Mouse (Mus musculus) liver, embryonic 13.5 days (tissue): ENCODE data around the gene Gnl3. TPM values are rescaled to one million over a fixed set of nuclear protein-coding genes. Genes with fewer than 3 reads are reported as not detected.

Experiments
- ATAC-seq: fragments of 200-750 bp; cut with Nextera tagmentation; 2 replicates; pipeline ENCODE4 v1.8.0; 2017; ENCODE audit warnings: low read depth, mild to moderate bottlenecking, moderate number of reproducible peaks, moderate library complexity
- DNase-seq: peaks from one replicate; pipeline ENCODE4 v3.0.0; 2022
- H3K27ac ChIP-seq: fragments of 300-500 bp; sonication (generic); 2 replicates; pipeline ENCODE4 v1.5.1; 2015; ENCODE audit warnings: moderate library complexity, mild to moderate bottlenecking, inconsistent platforms
- H3K27me3 ChIP-seq: fragments of 300-500 bp; sonication (generic); 2 replicates; pipeline ENCODE4 v1.6.1; 2015; ENCODE audit warnings: mild to moderate bottlenecking, inconsistent platforms
- H3K36me3 ChIP-seq: fragments of 300-500 bp; sonication (generic); 2 replicates; pipeline ENCODE4 v1.6.1; 2015; ENCODE audit warnings: mild to moderate bottlenecking, inconsistent platforms
- H3K4me1 ChIP-seq: fragments of 300-500 bp; sonication (generic); replicated peaks from 2 replicates; pipeline ENCODE4 v1.6.1; 2015; ENCODE audit warnings: inconsistent platforms
- H3K4me2 ChIP-seq: fragments of 300-500 bp; sonication (generic); 2 replicates; pipeline ENCODE4 v1.6.1; 2015; ENCODE audit warnings: inconsistent platforms, mild to moderate bottlenecking, moderate library complexity
- H3K4me3 ChIP-seq: fragments of 300-500 bp; sonication (generic); replicated peaks from 2 replicates; pipeline ENCODE4 v1.5.1; 2015; ENCODE audit warnings: mild to moderate bottlenecking, inconsistent platforms
- H3K9ac ChIP-seq: fragments of 300-500 bp; sonication (generic); 2 replicates; pipeline ENCODE4 v1.6.1; 2015; ENCODE audit warnings: mild to moderate bottlenecking, inconsistent platforms
- H3K9me3 ChIP-seq: fragments of 300-500 bp; sonication (generic); replicated peaks from 2 replicates; pipeline ENCODE4 v1.6.1; 2016; ENCODE audit warnings: inconsistent platforms
- WGBS: fragments of 180-500 bp; shearing (Covaris S2); methylation state at CpG from one replicate; pipeline ENCODE4 v1.1.7; 2015; ENCODE audit not compliant: insufficient replicate concordance; 5-methylcytosine and 5-hydroxymethylcytosine counted together
- polyA plus RNA-seq: library from polyadenylated mRNA; unstranded; fragments of >200 nt; fragmentation: Nextera tagmentation; extraction: Ambion mirVana; gene quantifications from 2 replicates; pipeline ENCODE4 v1.2.1, GENCODE M21; 2015

Gnl3 gene
- 133 and 159 TPM in 2 replicates for polyA plus RNA-seq

DNA sequence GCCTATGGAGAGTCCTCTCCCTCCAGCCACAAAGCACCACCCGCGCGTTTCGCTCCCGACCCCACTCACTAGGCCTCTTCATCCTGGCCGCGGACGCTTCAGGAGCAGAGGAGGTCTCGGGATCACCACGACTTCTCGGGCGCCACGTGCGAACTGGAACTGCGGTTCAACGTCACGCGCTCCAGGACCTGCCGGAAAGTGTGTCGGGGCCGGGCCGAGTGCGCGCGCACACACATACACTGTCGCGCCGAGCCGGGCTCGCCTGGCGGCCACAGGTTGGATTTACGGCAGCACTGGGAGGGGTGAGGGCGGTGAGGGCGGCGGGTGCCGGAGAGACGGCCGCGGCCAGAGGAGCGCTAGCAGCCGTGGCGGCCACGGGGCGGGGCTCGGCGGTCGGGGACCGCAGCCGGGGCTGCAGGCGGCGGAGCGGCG, at the start of gene Gnl3, which contains the start of gene Pbrm1:
Gnl3 (minus strand) TSS at position 293 of the 432 bp plus-strand sequence.
Pbrm1 (plus strand) TSS at position 279 of the 432 bp plus-strand sequence.
- under 1% methylated on average over 38 of the region's 53 CpGs for WGBS
- Histone ChIP-seq H3K9me3 (no peaks in the 10 kb centered on the region), H3K4me3 (peak within 1 kb of the TSS; percentile 85), H3K4me1 (peaks cover 63% of the 10 kb centered on the region), H3K36me3 (peaks cover 52% of the 10 kb centered on the region), H3K9ac (peak within 1 kb of the TSS; percentile 91), H3K27me3 (no peaks in the 10 kb centered on the region), H3K4me2 (peak within 1 kb of the TSS; percentile 96), H3K27ac (peak within 1 kb of the TSS; percentile 97)
- DNase-seq = peak; percentile 96
- peak; percentile 84 for ATAC-seq

- no peaks in the 10 kb centered on the region for H3K27me3 ChIP-seq
- DNase-seq = no peak
- H3K4me3 ChIP-seq = no peak overlapping the region
- 50% methylated on average over 1 of the region's 1 CpGs for WGBS
- no peaks in the 10 kb centered on the region for H3K4me1 ChIP-seq
- peaks cover 77% of the 10 kb centered on the region for H3K36me3 ChIP-seq
- H3K9me3 ChIP-seq = no peaks in the 10 kb centered on the region
- H3K9ac ChIP-seq = no peak overlapping the region
- H3K27ac ChIP-seq = peak overlapping the region; percentile 4; the same call in 1 of the 2 replicates
- no peak overlapping the region for H3K4me2 ChIP-seq
- no peak for ATAC-seq
Measured at GRCm38 (mm10) chr14:31062277-31062676, 43.3 kb upstream of the Gnl3 start.

DNA sequence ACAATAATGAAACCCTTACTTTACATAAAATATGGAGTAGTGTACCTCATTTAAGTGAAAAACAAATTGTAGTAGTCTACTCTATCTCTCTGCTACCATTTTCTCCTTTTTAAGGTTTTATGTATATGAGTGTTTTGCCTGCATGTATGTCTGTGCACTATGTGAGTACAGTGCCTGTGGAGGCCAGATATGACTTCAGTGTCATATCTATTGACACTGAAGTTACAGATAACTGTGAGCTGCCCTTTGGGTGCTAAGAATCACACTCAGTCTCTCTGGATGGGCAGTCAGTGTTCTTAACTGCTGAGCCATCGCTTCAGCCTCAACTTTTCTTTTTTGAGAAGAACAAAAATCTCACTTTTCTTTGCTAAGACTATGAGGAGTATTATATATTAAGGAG, 26.9 kb upstream of the Gnl3 start:
- peak overlapping the region; percentile 45; the same call in 1 of the 2 replicates for H3K4me2 ChIP-seq
- 31% methylated on average over 1 of the region's 1 CpGs for WGBS

DNA sequence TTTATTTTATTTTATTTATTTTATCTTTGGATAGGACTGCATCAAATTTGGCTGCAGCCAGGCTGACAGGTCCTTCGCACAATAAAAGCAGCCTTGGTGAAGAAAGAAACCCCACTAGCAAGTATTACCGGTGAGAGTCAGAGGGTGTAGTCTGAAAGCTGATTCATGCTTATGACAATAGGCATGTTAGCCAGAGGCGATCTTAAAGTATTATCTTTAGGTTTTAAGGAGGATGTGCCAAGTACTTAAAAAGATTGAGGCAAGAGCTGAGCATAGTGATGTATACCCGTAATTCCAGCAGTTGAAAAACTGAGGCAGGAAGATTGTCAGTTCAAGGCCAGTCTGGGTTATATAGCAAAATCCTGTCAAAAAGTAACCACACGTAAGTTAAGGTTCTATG, 26.3 kb upstream of the Gnl3 start:
- Histone ChIP-seq H3K9ac (peak overlapping the region; percentile 57; the same call in 1 of the 2 replicates), H3K27ac (peak overlapping the region; percentile 91), H3K9me3 (no peaks in the 10 kb centered on the region), H3K4me1 (peaks cover 27% of the 10 kb centered on the region), H3K27me3 (no peaks in the 10 kb centered on the region), H3K4me2 (peak overlapping the region; percentile 39), H3K4me3 (no peak overlapping the region), H3K36me3 (peaks cover 57% of the 10 kb centered on the region)
- DNase-seq = no peak
- ATAC-seq = peak; percentile 47
- 57% methylated on average over 5 of the region's 5 CpGs for WGBS

More for the DNA sequence above, 26.9 kb upstream of the Gnl3 start:
- Histone ChIP-seq H3K27me3 (no peaks in the 10 kb centered on the region), H3K27ac (peak overlapping the region; percentile 91), H3K36me3 (peaks cover 60% of the 10 kb centered on the region), H3K9me3 (no peaks in the 10 kb centered on the region), H3K9ac (no peak overlapping the region), H3K4me1 (peaks cover 27% of the 10 kb centered on the region), H3K4me3 (no peak overlapping the region)
- peak; percentile 100 for ATAC-seq
- DNase-seq = peak; percentile 72

- Histone ChIP-seq H3K4me2 (no peak overlapping the region), H3K4me1 (peaks cover 29% of the 10 kb centered on the region)
Measured at GRCm38 (mm10) chr14:31025785-31026184, 6.8 kb upstream of the Gnl3 start.

GRCm38 (mm10) chr14:31022579-31022978, 3.6 kb upstream of the Gnl3 start:
- Histone ChIP-seq H3K27ac (peak overlapping the region; percentile 47), H3K4me3 (no peak overlapping the region), H3K9me3 (no peaks in the 10 kb centered on the region), H3K27me3 (no peaks in the 10 kb centered on the region), H3K9ac (no peak overlapping the region), H3K4me1 (peaks cover 50% of the 10 kb centered on the region), H3K4me2 (no peak overlapping the region), H3K36me3 (peaks cover 48% of the 10 kb centered on the region)
- WGBS = 55% methylated on average over 1 of the region's 1 CpGs
- DNase-seq (no peak), ATAC-seq (no peak)

More at GRCm38 (mm10) chr14:31025785-31026184, 6.8 kb upstream of the Gnl3 start:
- 70% methylated on average over 3 of the region's 3 CpGs for WGBS
- H3K9me3 ChIP-seq = no peaks in the 10 kb centered on the region
- ATAC-seq (no peak), DNase-seq (peak; percentile 23)
- H3K27ac ChIP-seq = no peak overlapping the region
- H3K27me3 ChIP-seq = no peaks in the 10 kb centered on the region
- H3K9ac ChIP-seq = no peak overlapping the region
- peaks cover 73% of the 10 kb centered on the region for H3K36me3 ChIP-seq
- H3K4me3 ChIP-seq = no peak overlapping the region

DNA sequence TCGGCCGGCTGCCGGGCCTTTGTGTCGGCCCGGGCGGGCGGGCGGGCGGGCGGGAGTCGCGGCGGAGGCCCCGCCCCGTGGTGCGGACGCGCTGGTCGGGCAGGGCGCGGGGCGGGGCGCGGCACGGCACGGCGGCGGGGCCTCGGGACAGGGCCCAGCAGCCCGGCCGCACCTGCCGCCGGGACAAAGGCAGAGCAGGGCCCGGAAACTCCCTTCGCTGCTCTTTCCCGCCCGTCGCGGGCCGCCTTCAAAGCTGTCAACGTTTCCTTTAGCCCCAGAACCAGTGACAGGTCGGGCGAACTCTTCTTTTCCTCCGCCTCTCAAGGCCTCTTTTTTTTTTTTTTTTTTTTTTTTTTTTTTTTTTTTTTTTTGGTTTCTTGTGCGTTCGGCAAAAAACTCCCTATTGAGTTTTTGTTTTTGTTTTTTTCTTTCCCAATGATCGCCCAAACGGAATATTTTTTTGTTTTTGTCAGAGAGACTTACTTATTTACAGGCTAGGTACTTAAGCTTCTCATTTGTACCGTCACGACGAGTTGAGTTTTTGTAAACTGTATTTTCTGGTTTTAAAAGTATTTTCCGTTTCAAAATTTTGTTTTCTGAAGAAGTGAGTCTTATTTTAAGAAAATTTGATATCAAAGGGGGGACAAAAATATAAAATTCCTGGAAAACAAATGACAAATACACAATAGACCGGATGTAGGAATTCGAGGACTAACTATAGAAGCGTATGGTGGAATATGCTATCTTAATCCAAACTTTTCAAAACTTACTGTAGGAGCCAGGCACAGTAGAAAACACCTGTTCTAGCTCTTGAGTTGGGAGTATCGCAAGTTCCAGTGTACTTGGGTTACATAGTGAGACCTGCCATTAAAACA, 616 bp upstream of the Gnl3 start:
- Histone ChIP-seq H3K27me3 (no peaks in the 10 kb centered on the region), H3K9ac (peak overlapping the region; percentile 91), H3K36me3 (peaks cover 50% of the 10 kb centered on the region), H3K4me2 (peak overlapping the region; percentile 96), H3K9me3 (no peaks in the 10 kb centered on the region), H3K27ac (peak overlapping the region; percentile 97), H3K4me3 (peak overlapping the region; percentile 85), H3K4me1 (peaks cover 68% of the 10 kb centered on the region)
- WGBS = 3% methylated on average over 38 of the region's 56 CpGs
- DNase-seq (peak; percentile 80), ATAC-seq (peak; percentile 93)

GRCm38 (mm10) chr14:31017854-31018253, 1.1 kb downstream of the Gnl3 start:
- ATAC-seq (no peak), DNase-seq (peak; percentile 32)
- WGBS = 0% methylated on average over 2 of the region's 2 CpGs
- H3K9ac ChIP-seq = peak overlapping the region; percentile 91
- peak overlapping the region; percentile 97 for H3K27ac ChIP-seq
- peaks cover 57% of the 10 kb centered on the region for H3K36me3 ChIP-seq
- H3K4me1 ChIP-seq = peaks cover 59% of the 10 kb centered on the region
- H3K4me2 ChIP-seq = peak overlapping the region; percentile 96
- H3K27me3 ChIP-seq = no peaks in the 10 kb centered on the region
- no peaks in the 10 kb centered on the region for H3K9me3 ChIP-seq
- peak overlapping the region; percentile 85 for H3K4me3 ChIP-seq

DNA sequence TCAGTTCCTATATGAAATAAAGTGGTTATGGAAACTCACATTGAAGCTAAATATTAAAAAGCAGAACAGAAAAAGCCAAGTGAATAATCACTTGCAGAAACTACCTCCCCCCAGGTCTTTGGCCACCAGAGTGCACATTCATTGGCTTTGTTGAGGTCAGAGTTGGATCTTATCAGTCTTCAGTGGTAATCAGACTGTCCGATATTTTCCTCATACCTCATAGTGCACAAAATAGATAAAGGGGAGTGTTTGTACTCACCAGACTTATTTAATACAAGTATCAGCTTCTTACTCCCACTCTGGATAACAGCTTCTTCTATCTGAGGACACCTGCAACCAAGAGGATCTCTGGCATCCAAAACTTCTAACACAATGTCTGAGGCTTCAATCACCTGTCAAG, 2.9 kb downstream of the Gnl3 start:
- H3K4me2 ChIP-seq = peak overlapping the region; percentile 96
- H3K36me3 ChIP-seq = peaks cover 66% of the 10 kb centered on the region
- H3K4me1 ChIP-seq = peaks cover 46% of the 10 kb centered on the region
- H3K27me3 ChIP-seq = no peaks in the 10 kb centered on the region
- DNase-seq = no peak
- H3K9me3 ChIP-seq = no peaks in the 10 kb centered on the region
- H3K9ac ChIP-seq = peak overlapping the region; percentile 91
- H3K27ac ChIP-seq = peak overlapping the region; percentile 97
- no peak for ATAC-seq
- H3K4me3 ChIP-seq = peak overlapping the region; percentile 85
- 14% methylated on average over 1 of the region's 1 CpGs for WGBS

- Histone ChIP-seq H3K9me3 (no peaks in the 10 kb centered on the region), H3K4me1 (peaks cover 38% of the 10 kb centered on the region), H3K9ac (no peak overlapping the region), H3K27me3 (no peaks in the 10 kb centered on the region), H3K4me3 (no peak overlapping the region), H3K27ac (no peak overlapping the region), H3K36me3 (peaks cover 83% of the 10 kb centered on the region), H3K4me2 (no peak overlapping the region)
- DNase-seq (no peak), ATAC-seq (no peak)
- WGBS = 83% methylated on average over 2 of the region's 2 CpGs
Measured at GRCm38 (mm10) chr14:31013928-31014327, 5.0 kb downstream of the Gnl3 start.

GRCm38 (mm10) chr14:31011588-31011987, 7.4 kb downstream of the Gnl3 start:
- peaks cover 80% of the 10 kb centered on the region for H3K36me3 ChIP-seq
- ATAC-seq = no peak
- DNase-seq = no peak
- no peak overlapping the region for H3K4me3 ChIP-seq
- no peak overlapping the region for H3K4me2 ChIP-seq
- no peak overlapping the region for H3K27ac ChIP-seq
- no peaks in the 10 kb centered on the region for H3K9me3 ChIP-seq
- no peaks in the 10 kb centered on the region for H3K27me3 ChIP-seq
- WGBS = 84% methylated on average over 3 of the region's 3 CpGs
- H3K4me1 ChIP-seq = peaks cover 32% of the 10 kb centered on the region
- no peak overlapping the region for H3K9ac ChIP-seq
